Mouse (Mus musculus) gastrocnemius, postnatal 36 days (tissue): Measurements from ENCODE around the gene Frrs1. TPM values are rescaled to one million over a fixed set of nuclear protein-coding genes. Genes with fewer than 3 reads are reported as not detected.

Source experiments
- DNase-seq, 2 experiments: peaks; one replicate each; pipeline ENCODE4 v3.0.0; 2022
- intact Hi-C: fragments of 180-260 bp; cut with DNase I; formaldehyde crosslinking; loops from one replicate; pipeline ENCODE4 v1.15.1; 2025
- total RNA-seq, 2 experiments: library from RNA; stranded (reverse); gene quantifications; 2 replicates each; pipeline ENCODE4 v1.2.3; 2021

Frrs1 gene
- total RNA-seq, 2 experiments from 2014 or later: 2.2 to 3.4 TPM

GRCm38 (mm10) chr3:116953366-116953765 is 94.1 kb downstream of the Frrs1 start:
- DNase-seq: no peak
- intact Hi-C loops: no loop called here

- intact Hi-C loops: no loop called here
- DNase-seq: no peak
Observed at GRCm38 (mm10) chr3:116955061-116955460, 95.8 kb downstream of the Frrs1 start.

Other genes with a start within 250 kb of the Frrs1 start
- 1 to 10 TPM; 3.9 to 5.3 TPM for gene Trmt13, start 244.9 kb upstream of the Frrs1 start, total RNA-seq
- gene Mfsd14a, start 196.8 kb upstream of the Frrs1 start, total RNA-seq: 10 to 100 TPM; 10.2 to 11.0 TPM
- gene Gm43191, start 178.2 kb upstream of the Frrs1 start, total RNA-seq: not detected
- gene Slc35a3, start 146.6 kb upstream of the Frrs1 start, total RNA-seq: 1 to 10 TPM; 5.6 to 7.1 TPM
- gene Agl, start 51.3 kb upstream of the Frrs1 start, total RNA-seq: 100 to 1,000 TPM; 722 to 762 TPM
- under 1 TPM in 1 of 2 experiments, not detected in 1; 0.31 TPM for gene 4930455H04Rik, start 108.8 kb downstream of the Frrs1 start, total RNA-seq
- 10 to 100 TPM; 22.4 to 22.7 TPM for gene Palmd, start 109.5 kb downstream of the Frrs1 start, total RNA-seq